Mouse (Mus musculus): ENCODE results near the gene Slc5a5. TPM values are rescaled to one million over a fixed set of nuclear protein-coding genes. Genes with fewer than 3 reads are reported as not detected.

Gene Slc5a5
- polyA plus RNA-seq, 1 experiment, result 0.13 TPM

DNA sequence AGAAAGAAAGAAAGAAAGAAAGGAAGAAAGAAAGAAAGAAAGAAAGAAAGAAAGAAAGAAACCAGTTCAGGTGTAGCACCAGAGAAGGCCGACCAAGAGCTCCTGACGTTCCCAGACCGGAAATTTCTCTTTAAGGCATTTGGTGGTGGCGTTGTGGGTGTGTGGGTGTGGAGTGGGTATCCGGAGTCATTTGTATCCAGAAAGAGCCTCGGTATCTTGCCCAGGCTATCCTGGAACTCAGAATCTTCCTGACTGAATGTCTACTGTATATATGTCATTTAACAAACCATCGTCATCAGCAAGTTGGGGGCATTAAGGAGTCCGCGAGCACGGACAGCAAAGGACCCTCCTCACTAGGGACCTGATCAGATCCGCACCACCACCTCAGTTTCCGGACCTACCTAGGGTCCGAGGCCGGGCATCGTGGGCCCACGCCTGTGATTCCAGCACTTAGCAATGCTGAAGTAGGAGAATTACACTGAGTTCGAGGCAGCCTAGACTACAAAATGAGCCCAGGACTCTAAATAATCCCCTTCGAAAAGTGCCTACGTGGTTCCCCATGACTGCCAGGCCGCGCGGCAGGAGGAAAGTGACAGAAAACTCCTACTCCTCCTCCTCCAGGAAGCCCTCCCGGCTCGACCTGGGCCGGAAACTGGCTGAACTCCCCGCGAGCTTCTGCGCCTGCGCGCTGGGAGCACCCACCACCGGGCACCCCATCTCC, 19.8 kb downstream of the Slc5a5 start:
- no peaks in the 10 kb centered on the region for H3K9me3 ChIP-seq
- peak overlapping the region; percentile 96 for H3K4me3 ChIP-seq (replicated peaks)
- H3K4me1 ChIP-seq, result peaks cover 56% of the 10 kb centered on the region
- H3K36me3 ChIP-seq (replicated peaks; ENCODE audit: low read length), result peaks cover 31% of the 10 kb centered on the region
- H3K27me3 ChIP-seq (replicated peaks), result peaks cover 1% of the 10 kb centered on the region
- TF ChIP-seq GATA1 (IDR thresholded peaks at IDR 0.05; ENCODE audit: borderline replicate concordance, low read length) (no peak), FLI1 (IDR thresholded peaks at IDR 0.05; ENCODE audit: low read length) (no peak)

DNA sequence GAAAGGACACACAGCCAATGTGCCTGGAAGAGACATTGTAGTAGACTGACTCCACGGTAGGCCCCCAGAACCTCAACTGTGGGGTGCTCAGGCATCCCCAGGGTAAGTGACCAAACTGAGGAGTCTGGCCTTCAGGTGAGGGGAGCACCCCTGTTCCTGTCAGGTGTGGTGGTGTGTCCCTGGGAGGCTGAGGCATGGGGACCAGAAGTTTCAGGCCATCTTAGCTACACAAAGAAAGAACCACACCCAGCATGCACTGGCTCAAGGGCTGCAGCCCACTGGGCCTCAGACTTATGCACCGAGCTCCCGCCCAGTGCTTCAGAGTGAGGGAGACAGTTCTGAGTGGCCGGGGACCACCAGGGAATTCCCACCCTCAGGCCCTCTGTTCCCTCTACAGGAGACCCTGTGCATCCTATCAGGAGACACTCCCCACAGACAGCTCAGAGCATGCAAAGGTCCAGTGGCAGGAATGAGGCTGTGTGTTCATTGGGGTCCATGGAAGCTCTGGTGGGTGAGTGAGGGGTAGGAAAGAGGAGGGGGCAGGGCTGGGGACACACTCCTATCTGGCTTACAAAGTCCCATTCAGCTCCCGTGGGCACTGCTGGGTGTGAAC, 21.3 kb downstream of the Slc5a5 start:
- TF ChIP-seq FLI1 (IDR thresholded peaks at IDR 0.05; ENCODE audit: low read length) (no peak), GATA1 (IDR thresholded peaks at IDR 0.05; ENCODE audit: borderline replicate concordance, low read length) (no peak)
- Histone ChIP-seq H3K9me3 (no peaks in the 10 kb centered on the region), H3K4me3 (replicated peaks) (peak overlapping the region; percentile 60), H3K27me3 (replicated peaks) (peaks cover under 1% of the 10 kb centered on the region), H3K36me3 (replicated peaks; ENCODE audit: low read length) (peaks cover 36% of the 10 kb centered on the region), H3K4me1 (peaks cover 61% of the 10 kb centered on the region)

- peak overlapping the region; percentile 14 for H3K4me3 ChIP-seq (replicated peaks)
- TF ChIP-seq FLI1 (IDR thresholded peaks at IDR 0.05; ENCODE audit: low read length) (no peak), GATA1 (IDR thresholded peaks at IDR 0.05; ENCODE audit: borderline replicate concordance, low read length) (no peak)
- H3K9me3 ChIP-seq, result no peaks in the 10 kb centered on the region
- peaks cover 36% of the 10 kb centered on the region for H3K36me3 ChIP-seq (replicated peaks; ENCODE audit: low read length)
- H3K27me3 ChIP-seq (replicated peaks), result peaks cover 4% of the 10 kb centered on the region
- peaks cover 74% of the 10 kb centered on the region for H3K4me1 ChIP-seq
These were observed 22.9 kb downstream of the Slc5a5 start for GRCm38 (mm10) chr8:70869601-70870041.

- Histone ChIP-seq H3K4me3 (replicated peaks) (peak overlapping the region; percentile 67), H3K27me3 (replicated peaks) (peaks cover 9% of the 10 kb centered on the region), H3K36me3 (replicated peaks; ENCODE audit: low read length) (peaks cover 36% of the 10 kb centered on the region), H3K4me1 (peaks cover 74% of the 10 kb centered on the region), H3K9me3 (no peaks in the 10 kb centered on the region)
- no peak for TF ChIP-seq FLI1 (IDR thresholded peaks at IDR 0.05; ENCODE audit: low read length)
- TF ChIP-seq GATA1 (IDR thresholded peaks at IDR 0.05; ENCODE audit: borderline replicate concordance, low read length), result no peak
These were observed 23.4 kb downstream of the Slc5a5 start for GRCm38 (mm10) chr8:70869199-70869571.

- H3K4me3 ChIP-seq (replicated peaks), result peak overlapping the region; percentile 67
- H3K27me3 ChIP-seq (replicated peaks), result peaks cover 14% of the 10 kb centered on the region
- H3K36me3 ChIP-seq (replicated peaks; ENCODE audit: low read length), result peaks cover 36% of the 10 kb centered on the region
- no peaks in the 10 kb centered on the region for H3K9me3 ChIP-seq
- H3K4me1 ChIP-seq, result peaks cover 74% of the 10 kb centered on the region
- no peak for TF ChIP-seq FLI1 (IDR thresholded peaks at IDR 0.05; ENCODE audit: low read length)
- no peak for TF ChIP-seq GATA1 (IDR thresholded peaks at IDR 0.05; ENCODE audit: borderline replicate concordance, low read length)
These were observed 23.9 kb downstream of the Slc5a5 start for GRCm38 (mm10) chr8:70868559-70869198.

- Histone ChIP-seq H3K36me3 (replicated peaks; ENCODE audit: low read length) (peaks cover 35% of the 10 kb centered on the region), H3K27me3 (replicated peaks) (peaks cover 35% of the 10 kb centered on the region), H3K4me1 (peaks cover 82% of the 10 kb centered on the region), H3K9me3 (no peaks in the 10 kb centered on the region), H3K4me3 (replicated peaks) (peak overlapping the region; percentile 94)
- TF ChIP-seq GATA1 (IDR thresholded peaks at IDR 0.05; ENCODE audit: borderline replicate concordance, low read length) (no peak), FLI1 (IDR thresholded peaks at IDR 0.05; ENCODE audit: low read length) (no peak)
These were observed 26.0 kb downstream of the Slc5a5 start for GRCm38 (mm10) chr8:70866566-70866965.

GRCm38 (mm10) chr8:70866001-70866520, 26.5 kb downstream of the Slc5a5 start:
- Histone ChIP-seq H3K27me3 (replicated peaks) (peaks cover 40% of the 10 kb centered on the region), H3K9me3 (no peaks in the 10 kb centered on the region), H3K4me3 (replicated peaks) (peak overlapping the region; percentile 94), H3K36me3 (replicated peaks; ENCODE audit: low read length) (peaks cover 30% of the 10 kb centered on the region), H3K4me1 (peaks cover 82% of the 10 kb centered on the region)
- TF ChIP-seq GATA1 (IDR thresholded peaks at IDR 0.05; ENCODE audit: borderline replicate concordance, low read length) (no peak), FLI1 (IDR thresholded peaks at IDR 0.05; ENCODE audit: low read length) (no peak)

- no peaks in the 10 kb centered on the region for H3K9me3 ChIP-seq
These were observed 27.1 kb downstream of the Slc5a5 start for GRCm38 (mm10) chr8:70865350-70866000.

GRCm38 (mm10) chr8:70864712-70865221, 27.8 kb downstream of the Slc5a5 start:
- Histone ChIP-seq H3K27me3 (replicated peaks) (peaks cover 48% of the 10 kb centered on the region), H3K4me1 (peaks cover 74% of the 10 kb centered on the region), H3K4me3 (replicated peaks) (peak overlapping the region; percentile 94), H3K9me3 (no peaks in the 10 kb centered on the region), H3K36me3 (replicated peaks; ENCODE audit: low read length) (peaks cover 25% of the 10 kb centered on the region)
- no peak for TF ChIP-seq FLI1 (IDR thresholded peaks at IDR 0.05; ENCODE audit: low read length)
- no peak for TF ChIP-seq GATA1 (IDR thresholded peaks at IDR 0.05; ENCODE audit: borderline replicate concordance, low read length)

More at GRCm38 (mm10) chr8:70865350-70866000, 27.1 kb downstream of the Slc5a5 start:
- no peak for TF ChIP-seq FLI1 (IDR thresholded peaks at IDR 0.05; ENCODE audit: low read length)
- TF ChIP-seq GATA1 (IDR thresholded peaks at IDR 0.05; ENCODE audit: borderline replicate concordance, low read length), result no peak
- H3K27me3 ChIP-seq (replicated peaks), result peaks cover 42% of the 10 kb centered on the region
- H3K36me3 ChIP-seq (replicated peaks; ENCODE audit: low read length), result peaks cover 27% of the 10 kb centered on the region
- H3K4me3 ChIP-seq (replicated peaks), result peak overlapping the region; percentile 94
- H3K4me1 ChIP-seq, result peaks cover 77% of the 10 kb centered on the region
